Comparison of ENCODE assay signal across 7 mouse cellular contexts in the genomic region with DNA sequence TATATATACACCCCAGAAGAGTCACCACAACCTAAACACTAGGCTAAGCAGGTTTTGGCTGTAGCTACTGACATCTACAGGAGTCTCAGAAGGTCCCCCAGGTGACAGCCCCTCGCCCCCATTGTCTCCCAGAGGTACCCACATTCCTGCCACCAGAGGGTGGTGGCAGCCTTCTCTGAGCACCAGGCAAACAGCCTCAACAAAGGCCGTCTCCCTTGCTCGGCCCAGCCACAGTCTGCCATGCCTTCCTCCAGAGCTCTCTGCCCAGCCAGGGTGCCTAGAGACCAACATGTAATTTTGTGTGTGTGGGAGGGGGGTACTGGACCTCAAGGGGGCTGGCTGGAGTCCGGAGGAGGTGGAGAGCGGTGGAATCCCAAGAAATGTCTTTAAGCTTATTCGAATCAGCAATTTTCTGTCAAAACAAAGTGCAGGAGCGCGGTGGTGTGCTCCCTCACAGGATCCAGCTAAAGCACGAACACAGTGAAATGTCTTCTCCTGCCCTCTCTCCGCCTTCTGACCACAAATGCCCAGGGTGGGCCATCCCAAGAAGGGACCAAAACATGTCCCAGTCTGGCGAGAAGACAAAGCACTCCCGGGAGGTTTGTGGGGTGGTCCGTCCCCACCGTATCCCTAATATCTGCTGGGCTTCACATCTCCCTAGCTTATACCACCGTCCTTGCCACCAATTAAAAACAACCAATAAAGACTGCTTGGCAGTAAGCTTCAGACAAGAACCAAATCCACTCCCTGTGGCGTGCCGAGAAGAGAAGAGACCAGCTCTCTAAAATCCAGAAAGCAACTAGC.
A peak's percentile ranks its signal among the peaks of the same experiment; 100 is the strongest.
DNase-seq lines count a peak whose midpoint lies in the region; ATAC-seq and TF ChIP-seq lines count a peak whose summit lies in the region.

No protein-coding gene starts in this region.

- ATAC-seq in intestine, embryonic 16.5 days: peak; percentile 37
- no peak; the same call in 1 of the 2 replicates for ATAC-seq in liver, postnatal 0 days
- no peak for ATAC-seq in CD4-positive, CD25-positive, alpha-beta regulatory T cell, adult 4 months

- no peaks in the 10 kb centered on the region for H3K36me3 ChIP-seq in intestine, embryonic 16.5 days (ENCODE audit: control insufficient read depth, insufficient read depth, low read length)
- H3K36me3 ChIP-seq in liver, postnatal 0 days (replicated peaks; ENCODE audit: insufficient read depth, low read length): no peaks in the 10 kb centered on the region

- peak; percentile 76 for DNase-seq in ES-CJ7 (ENCODE audit: low read depth, low spot score)
- peak; percentile 79 for DNase-seq in adrenal gland, adult 2 months
- peak; percentile 73 for DNase-seq in gastrocnemius, adult 2 months
- peak; percentile 57 for DNase-seq in liver, postnatal 0 days
- peak; percentile 52 for DNase-seq in ovary, postnatal 10 days (ENCODE audit: low spot score)

- no peak for TF ChIP-seq EP300 in liver, postnatal 0 days (IDR thresholded peaks at IDR 0.05; ENCODE audit: low read depth)

- peaks cover 61% of the 10 kb centered on the region for H3K4me1 ChIP-seq in intestine, embryonic 16.5 days (ENCODE audit: control insufficient read depth, insufficient read depth, low read length)
- peaks cover 17% of the 10 kb centered on the region for H3K4me1 ChIP-seq in liver, postnatal 0 days (ENCODE audit: insufficient read depth)

- peak overlapping the region; percentile 67 for H3K27ac ChIP-seq in gastrocnemius, adult 2 months
- H3K27ac ChIP-seq in intestine, embryonic 16.5 days (ENCODE audit: low read length): peak overlapping the region; percentile 73
- no peak overlapping the region; the same call in 1 of the 2 replicates for H3K27ac ChIP-seq in liver, postnatal 0 days (ENCODE audit: low read depth)

- H3K27me3 ChIP-seq in intestine, embryonic 16.5 days (replicated peaks; ENCODE audit: control insufficient read depth, insufficient read depth, low read length): no peaks in the 10 kb centered on the region
- no peaks in the 10 kb centered on the region for H3K27me3 ChIP-seq in liver, postnatal 0 days (ENCODE audit: insufficient read depth, low read length)

- peak overlapping the region; percentile 3; the same call in 1 of the 2 replicates for H3K4me2 ChIP-seq in intestine, embryonic 16.5 days (ENCODE audit: low read depth, low read length)
- no peak overlapping the region for H3K4me2 ChIP-seq in liver, postnatal 0 days (ENCODE audit: low read depth, low read length)

- 41% methylated on average over 17 of the region's 17 CpGs for WGBS in intestine, embryonic 16.5 days
- WGBS in liver, postnatal 0 days (ENCODE audit: insufficient replicate concordance): 64% methylated on average over 17 of the region's 17 CpGs

- intact Hi-C loops in gastrocnemius, adult 2 months (cut with DNase I): loop anchor here (1.0 to 5.0 kb wide), 3 partner anchors 42 to 128 kb away; no protein-coding TSS in a partner anchor

- no peak overlapping the region; the same call in 1 of the 2 replicates for H3K4me3 ChIP-seq in gastrocnemius, adult 2 months
- no peak overlapping the region for H3K4me3 ChIP-seq in intestine, embryonic 16.5 days (ENCODE audit: low read length)
- H3K4me3 ChIP-seq in liver, postnatal 0 days (ENCODE audit: low read depth, low read length): no peak overlapping the region

- peak overlapping the region; percentile 60 for H3K9ac ChIP-seq in intestine, embryonic 16.5 days (ENCODE audit: low read depth, low read length)
- H3K9ac ChIP-seq in liver, postnatal 0 days (replicated peaks): no peak overlapping the region

- TF ChIP-seq CTCF in gastrocnemius, adult 2 months (IDR thresholded peaks at IDR 0.05): peak; percentile 88
- peak; percentile 78 for TF ChIP-seq CTCF in liver, postnatal 0 days (IDR thresholded peaks at IDR 0.05; ENCODE audit: low read depth)

- H3K9me3 ChIP-seq in intestine, embryonic 16.5 days (ENCODE audit: control insufficient read depth, low read length): no peaks in the 10 kb centered on the region
- no peaks in the 10 kb centered on the region for H3K9me3 ChIP-seq in liver, postnatal 0 days (ENCODE audit: low read length)
